Mouse (Mus musculus): ENCODE data around the gene Arhgap31.
"Not testable (repeated sequence)": the region's sequence is repeated elsewhere in the genome, so short reads cannot be mapped to it uniquely, and the experiment has no call there.

The Arhgap31 gene

DNA sequence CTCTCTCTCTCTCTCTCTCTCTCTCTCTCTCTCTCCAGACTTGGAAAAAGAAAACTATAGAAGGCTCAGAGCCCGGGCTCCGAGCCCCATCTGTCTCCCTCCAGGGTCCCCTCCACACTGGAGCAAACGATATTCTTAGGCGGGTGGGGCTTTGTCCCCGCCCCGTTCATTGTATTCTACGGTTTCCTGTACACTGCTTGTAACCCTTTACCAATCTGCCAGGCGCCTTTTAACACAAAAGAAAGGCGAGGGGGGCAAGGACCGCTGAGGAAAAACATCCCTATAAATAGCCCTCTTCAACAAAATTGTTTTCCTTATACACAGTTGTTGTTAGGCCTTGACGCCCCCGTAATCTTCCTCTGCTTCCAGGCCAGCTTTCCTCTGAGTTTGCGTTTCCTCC lies 11.9 kb upstream of the Arhgap31 start:
- no peak for DNase-seq

DNA sequence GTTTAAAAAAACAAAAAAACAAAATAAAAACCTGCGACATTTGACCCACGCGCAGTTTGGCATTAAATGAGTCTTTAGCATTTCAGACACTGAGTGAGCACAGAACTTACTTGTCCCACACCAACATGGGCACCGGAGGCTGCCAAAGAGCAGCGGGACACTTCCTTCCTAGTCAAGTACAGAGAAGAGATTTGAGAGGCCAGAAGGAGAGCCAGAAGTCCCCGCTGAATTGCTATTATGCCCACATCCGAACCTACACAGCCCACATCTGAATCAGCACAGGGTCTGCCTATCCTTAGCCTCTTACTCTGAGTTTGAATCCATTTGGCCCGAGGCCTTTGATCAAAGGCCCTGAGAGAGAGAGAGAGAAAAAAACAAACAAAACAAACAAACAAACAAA lies 11.2 kb upstream of the Arhgap31 start:
- DNase-seq: peak; percentile 25

DNA sequence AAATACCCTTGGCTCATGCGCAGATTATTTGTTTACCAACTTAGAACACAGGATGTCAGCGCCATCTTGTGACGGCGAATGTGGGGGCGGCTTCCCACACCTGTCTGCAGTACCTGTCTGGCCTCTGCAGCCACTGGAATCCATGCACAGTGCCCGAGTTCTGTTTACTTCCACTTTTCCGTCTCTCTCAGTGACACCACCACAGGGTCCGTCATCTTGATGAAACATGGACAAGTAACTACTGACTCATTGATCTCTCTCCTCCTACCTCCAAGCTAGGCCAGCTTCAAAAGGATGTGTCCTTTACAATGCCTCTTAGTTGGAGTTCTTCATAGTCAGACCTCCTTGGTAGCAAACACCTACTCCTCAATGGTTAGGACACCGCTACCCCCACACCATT lies 8.3 kb upstream of the Arhgap31 start:
- DNase-seq: no peak

DNA sequence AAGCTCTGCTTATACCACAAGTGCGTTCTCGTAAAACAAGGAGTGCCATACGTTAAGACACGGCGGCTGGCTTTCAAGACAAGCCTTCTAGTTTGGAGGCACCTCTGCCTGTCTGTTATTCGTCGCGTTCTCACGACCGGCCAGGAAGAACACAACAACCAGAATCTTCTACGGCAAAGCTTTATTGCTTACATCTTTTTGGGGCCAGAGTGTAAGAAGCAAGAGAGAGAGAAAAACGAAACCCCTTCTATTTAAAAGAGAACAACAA lies 1.1 kb upstream of the Arhgap31 start:
- not testable (repeated sequence) for DNase-seq

DNA sequence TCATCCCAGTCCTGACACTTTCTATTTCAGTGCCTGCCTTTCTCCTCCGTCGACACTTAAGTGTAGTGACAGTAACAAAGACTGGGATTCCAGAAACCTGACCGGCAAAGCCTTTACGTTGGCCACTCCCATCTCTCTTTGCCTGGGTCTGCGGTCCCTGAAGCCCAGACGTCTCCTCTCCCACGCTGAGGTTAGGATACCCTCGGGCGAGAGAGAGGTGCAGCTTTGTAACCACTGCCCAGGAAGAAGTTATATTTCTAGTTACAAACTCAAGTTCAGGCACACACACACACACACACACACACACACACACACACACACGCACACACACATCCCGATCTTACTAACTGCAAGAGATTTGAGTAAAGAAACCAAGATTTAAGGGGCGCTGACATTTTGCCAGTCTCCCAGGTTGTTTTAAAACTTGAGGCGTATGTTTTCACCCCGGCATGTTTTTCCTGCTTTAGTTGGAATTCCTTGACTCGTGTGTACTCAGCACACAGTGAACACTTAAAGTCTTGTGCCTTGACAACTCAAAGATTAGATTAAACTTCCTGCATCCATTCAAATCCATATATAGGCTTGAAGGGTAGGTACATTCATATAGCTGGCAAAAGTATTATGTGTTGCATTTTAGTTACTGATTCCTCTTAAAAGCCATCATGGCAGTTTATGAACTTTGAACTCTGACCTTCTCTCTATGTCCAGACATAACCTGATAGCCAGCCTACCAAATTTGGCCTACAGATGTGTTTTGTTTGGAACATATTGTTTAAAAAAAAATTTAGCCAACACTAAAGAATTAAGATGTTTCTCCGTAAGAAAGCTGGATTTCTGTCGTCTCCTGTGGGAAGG lies 557 bp upstream of the Arhgap31 start:
- DNase-seq: no peak

DNA sequence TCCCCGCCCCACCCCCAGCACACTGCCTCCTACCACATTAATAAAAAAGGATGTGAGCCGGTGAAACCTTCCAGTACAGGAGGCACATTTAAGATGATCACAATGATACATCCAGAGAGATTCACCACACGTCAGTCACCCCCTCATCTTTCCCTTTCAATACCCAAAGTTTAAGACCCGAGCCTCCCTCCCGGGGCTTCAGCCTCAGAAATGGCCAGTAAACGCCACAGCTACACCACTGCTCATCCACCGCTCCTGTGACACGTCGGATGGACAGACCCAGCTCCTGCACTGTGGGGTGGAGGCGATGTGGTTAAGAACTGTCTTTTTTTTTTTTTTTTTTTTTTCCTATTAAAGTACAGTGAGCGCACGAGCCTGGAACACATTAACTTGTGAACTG lies 969 bp downstream of the Arhgap31 start:
- DNase-seq: no peak

DNA sequence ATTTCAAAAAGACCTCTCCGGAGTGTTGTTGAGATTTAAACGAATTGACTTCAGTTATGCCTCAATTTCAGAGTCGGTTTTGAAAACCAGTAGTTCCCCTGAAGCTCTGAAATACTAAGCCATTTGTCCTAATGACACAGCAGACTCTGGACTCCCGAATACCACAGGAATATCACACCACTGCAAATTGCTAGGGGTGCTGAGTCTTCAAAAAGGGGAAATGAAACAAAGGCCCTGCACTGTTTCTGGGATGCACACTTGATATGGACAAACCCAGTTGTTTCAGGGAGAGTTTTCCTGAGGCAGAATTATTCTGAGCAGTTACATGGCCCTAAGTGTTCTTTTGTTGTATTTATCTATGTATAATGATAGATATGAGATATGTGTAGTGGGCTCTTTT lies 1.8 kb downstream of the Arhgap31 start:
- no peak for DNase-seq

DNA sequence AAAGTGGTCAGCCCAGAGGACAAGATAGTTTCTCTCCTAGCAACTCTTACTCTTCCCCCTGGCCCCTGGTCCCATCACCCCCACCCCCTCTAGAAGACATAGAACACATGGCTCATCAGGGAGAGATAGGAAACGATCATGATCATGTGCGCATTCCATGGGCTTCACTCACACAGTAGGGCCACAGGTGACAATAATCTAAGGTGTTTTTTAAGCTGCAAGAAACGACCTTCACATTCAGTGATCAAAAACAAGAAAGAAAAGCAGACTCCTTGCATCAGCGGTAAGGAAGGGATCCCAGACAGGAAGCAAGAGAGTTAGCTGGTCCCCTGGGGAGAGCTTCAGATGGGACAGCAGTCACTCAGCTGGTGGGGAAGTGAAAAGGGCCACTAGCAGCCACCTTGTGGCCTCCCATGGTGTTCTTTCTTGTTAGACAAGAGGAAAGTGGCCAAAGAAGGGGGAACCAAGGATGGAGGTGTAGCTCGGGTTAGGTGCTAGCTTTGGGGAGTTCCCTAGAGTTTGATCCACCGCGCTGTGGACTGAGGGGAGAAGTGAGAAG lies 4.0 kb downstream of the Arhgap31 start:
- no peak for DNase-seq

DNA sequence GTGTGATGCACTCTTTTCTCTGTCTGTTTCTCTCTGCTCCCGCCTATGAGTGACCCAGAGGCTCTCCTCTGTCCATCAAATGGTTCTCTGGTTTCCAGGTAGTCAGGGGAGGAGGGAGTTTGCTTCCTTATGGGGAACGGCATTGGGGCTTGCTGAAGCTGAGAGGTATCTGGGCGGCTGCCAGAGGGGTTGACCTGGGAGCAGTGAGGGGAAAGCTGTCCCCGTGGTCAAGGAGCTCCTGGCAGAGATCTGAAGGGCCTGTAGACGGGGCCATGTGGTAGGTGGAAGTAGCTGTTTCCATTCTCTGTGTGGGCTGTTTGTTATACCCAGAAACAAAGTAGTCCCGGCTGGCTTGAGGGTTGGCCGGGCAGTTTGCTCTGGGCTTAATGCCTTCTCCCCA lies 6.3 kb downstream of the Arhgap31 start:
- no peak for DNase-seq

DNA sequence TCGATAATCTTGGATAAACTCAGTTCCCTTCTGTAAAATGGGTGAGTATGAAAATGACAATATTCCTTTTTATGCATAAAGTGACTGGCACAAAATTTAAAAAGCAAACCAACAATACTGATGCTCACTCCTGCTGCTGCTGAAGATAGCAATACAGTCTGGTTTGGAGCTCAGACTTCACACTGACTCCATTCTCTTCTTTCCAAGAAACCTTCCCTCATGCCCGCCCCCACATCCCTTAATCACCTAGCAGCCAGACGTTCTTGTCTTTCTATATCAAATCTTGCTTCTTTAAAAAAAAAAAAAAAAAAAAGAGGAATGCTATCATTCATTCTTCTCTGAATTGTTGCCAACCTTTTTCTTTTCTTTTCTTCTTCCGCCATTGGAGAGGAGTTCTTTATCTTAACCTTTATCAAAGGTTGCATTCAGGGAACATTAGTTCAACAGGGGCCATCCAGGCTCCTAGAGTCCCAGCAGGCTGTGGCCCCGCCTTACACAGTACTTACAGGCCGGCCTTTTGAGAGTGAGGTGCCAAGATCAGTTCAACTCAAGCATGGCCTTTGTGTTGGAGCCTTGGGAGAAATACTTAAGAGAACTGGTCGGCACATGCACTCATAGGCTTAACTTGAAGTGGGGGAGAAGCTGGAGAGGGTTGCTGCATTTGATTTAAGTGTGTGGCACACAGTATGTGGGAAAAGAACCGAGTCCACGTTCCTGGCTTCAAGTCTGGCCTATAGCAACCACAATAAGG lies 7.4 kb downstream of the Arhgap31 start:
- DNase-seq: no peak

DNA sequence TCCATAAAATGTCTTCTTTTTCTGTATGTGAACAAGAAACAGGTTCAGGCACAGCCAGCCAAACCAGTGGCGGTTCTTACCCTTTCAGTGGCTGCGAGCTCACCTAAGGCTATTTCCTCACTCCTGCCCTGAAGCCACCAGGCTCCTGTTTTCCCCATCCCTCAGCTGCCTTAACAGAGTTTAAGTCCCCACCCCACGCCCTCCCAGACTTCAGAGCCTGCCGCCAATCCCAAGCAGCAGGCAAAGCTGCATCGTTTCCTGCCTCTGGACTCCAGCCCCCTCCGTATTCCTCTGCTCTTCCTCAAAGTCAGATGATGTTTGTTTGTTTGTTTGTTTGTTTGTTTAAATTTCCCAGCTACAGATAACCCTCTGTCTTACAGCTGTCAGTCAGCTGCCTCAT lies 9.6 kb downstream of the Arhgap31 start:
- DNase-seq: no peak

DNA sequence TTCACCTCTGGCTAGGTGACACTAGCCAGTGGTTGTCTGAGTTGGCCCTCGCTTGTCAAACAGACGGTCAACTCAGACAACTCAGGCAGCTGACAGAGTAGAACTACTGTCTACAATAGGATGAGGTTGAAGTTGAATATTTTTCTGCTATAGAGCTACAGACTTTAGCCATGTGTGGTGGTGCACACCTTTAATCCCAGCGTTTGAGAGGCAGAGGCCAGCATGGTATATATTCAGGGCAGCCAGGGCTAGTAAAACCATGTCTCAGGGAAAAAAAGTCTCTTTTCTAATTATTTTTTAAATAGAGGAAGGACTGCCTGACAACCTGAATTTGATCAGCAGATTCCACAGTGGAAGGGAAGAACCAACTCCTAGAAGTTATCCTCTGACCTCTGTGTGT lies 10.8 kb downstream of the Arhgap31 start:
- DNase-seq: no peak

DNA sequence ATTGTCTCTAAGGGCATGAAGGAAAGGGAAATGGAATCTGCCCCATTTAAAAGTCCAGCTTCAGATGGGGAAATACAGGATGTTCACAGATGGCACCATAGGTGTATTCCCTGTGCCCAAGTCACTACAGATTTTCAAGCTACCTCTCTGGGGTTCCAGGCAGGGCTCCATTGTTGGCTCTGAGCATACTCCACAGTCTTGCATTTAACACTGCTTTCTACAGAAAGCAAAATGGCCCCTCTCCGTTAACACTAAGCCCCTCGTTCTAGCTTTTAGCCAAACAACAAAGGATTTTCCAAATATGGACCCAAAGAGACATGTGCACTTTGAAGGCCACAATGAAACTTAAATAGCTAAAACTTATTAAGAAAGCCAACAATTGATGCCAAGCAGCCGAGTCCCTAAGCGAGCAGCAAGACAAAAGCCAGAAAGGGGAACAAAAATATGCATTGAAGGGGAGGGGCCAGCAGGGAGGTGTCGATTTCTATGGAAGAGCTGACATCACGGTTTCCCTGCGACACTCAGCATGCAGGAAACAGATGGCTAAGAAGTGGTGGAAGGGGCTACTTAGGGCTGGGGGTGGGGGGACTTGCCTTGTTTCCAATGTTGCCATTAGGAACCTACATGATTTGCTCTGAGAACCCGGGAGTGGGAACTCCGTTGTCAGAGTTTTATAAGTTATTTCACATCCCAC lies 11.4 kb downstream of the Arhgap31 start:
- DNase-seq: no peak

DNA sequence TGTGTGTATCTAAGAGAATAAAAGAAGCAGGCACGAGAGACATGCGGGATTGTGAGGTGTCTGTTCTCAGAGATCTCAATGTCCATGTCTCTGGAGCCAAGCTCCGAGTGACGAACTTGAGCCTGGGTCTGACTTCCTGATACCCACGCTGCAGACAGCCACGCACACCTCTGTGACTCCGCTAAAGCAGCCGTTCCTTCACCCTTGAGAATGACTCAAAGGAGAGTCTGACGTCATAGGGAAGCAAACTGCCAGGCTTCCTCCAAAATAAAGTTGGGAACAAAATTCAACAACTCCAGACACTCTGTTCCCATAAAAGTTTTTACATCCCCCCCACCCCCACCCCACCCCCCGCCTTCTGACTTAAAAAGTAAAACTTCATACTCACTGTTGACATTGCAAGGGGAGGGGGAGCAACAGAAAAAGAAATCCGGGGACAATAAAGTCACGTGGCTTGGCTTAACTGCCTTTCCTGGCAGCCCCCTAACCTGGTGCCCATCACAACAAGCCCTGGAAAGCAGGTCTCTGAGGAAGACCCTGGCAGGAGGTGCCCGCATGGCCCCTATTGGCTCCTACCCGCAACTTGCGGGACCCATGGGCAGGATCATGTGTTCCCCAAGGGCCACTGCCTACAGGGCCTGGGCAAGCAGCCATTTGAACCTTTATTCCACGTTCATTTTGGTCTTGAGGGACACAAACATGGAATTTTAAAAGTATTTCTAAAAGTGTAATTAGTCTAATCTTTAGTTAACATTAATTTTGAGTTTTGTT lies 12.5 kb downstream of the Arhgap31 start:
- DNase-seq: no peak

DNA sequence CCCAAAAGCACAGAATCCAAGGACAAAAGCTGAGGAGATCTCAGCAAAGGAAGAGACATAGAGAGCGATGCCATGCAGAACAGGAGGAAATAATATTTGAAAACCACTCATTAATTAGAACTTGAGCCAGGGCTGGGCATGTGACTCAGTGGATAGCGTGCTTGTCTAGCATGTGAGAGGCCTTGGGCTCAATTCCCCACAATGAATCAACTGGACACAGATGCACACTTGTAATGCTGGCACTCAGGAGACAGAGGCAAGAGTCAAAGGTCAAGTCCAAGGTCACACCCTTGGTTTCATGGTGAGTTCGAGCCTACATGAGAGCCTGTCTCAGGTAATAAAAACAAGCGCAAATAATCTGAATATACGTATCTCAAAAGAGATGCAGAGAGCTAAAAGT lies 15.5 kb downstream of the Arhgap31 start:
- no peak for DNase-seq

DNA sequence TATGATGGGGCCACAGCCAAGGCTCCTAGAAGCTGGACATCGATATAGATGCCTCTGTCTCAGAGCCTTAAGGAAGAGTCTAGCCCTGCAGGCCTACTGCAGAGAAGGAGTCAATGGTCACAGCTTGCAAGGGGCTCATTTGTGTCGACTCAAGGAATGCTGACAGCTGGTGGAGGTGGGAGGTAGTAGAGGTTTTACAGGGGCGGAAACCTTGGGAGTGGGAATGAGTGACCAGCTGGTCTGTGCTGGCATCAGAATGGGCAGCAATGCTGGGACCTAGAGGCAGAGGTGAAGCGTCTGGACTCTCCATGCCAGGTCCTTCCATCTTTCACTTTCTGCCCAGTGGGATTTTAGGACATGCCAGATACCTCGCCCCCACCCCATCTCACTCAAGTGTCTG lies 17.5 kb downstream of the Arhgap31 start:
- DNase-seq: no peak

DNA sequence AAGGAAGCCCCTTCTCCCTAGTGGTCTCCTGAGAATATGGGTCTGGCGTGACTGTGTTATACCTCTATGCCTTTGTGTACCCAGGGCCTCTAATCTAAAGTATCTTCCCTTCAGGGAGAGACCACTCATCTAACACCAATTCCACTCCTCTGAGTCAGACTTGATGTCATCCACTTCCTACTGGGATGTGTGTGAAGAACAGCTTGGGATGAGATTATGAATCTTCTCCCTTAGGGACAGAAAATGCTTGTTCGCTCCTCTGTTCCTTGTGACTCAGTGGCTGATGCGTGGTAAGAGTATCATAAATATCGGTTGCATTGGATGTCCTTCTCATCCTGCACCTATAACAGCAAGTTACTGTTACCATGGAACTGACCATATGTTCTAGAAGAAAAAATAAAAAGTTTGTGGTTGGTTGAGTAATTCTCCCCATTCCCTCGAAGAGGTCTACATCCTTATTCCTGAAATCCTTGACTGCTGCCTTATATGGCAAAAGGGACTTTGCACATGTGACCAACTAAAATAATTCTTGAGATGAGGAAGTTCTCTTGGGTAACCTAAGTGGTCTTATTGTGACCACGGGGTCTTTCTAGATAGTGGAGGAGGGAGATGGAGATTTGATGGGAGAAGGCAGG lies 18.1 kb downstream of the Arhgap31 start:
- DNase-seq: no peak

DNA sequence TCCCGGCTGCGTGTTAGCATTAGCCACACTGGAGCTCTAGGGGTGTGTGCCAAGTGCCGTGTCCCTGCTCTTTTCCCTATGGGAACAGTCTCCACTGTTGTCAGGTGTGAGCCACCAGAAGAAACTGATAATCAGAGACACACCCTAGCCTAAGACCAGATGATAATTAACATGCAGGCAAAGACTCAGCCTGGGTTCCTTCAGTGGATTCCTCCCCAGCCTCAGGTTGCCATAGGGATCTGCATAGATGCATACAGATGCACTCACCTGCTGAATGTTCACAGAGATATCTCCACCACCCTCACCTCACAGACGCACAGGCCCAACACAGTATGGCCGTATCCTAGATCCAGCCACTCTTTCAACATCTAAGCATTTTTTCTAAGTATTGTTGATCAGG lies 22.6 kb downstream of the Arhgap31 start:
- no peak for DNase-seq

DNA sequence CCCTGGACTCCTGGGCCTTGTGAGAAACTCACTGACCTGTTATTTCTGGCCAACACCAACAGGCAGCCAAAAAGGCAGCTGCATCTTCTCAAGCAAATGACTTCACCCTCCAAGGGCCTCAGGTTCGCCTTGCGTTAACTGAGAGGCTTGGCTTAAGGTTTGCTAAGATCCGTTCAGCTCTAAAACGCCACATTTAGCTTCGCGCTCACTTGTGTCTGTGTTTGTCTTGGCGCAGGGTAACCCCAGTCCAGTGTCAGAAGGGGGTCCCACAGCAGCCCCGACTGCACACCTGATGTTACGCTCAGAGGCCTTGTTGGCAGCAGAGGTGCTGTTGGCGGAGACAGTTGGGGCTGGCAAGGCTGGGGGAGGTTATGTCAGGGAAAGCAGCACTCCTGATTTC lies 23.3 kb downstream of the Arhgap31 start:
- DNase-seq: no peak

DNA sequence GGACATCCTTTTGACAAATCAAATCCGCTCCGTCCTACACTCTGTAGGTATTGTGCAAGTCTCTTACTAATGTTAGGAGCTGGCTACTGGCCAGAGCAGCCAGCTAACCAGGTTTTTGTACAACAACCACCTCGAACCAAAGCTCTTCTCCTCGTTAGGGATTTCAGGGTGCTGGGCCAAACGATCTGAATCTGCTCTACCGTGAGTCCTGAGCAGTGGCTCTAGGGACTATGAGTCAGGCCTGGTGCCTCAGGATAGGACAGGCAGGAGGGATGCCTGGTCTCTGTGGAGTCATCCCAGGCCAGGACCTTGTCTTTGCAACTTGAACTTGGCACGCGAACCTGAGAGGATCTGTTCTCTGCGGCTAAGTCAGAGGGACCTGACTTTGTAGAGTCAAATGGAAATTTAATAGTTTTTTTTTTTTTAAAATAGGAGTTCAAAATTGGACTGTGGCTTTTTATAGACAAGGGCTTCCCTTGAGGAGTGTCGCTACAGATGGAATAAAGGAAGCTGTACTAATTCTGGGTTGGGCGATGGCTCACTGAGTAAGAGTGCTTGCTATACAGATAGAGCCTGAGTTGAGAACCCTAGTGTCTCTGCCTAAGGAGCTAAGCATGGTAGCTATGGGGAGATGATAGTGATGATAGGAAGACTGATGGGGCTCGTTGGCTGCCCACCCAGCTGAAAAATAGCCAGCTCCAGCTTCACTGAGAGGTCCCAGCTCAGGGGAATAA lies 24.4 kb downstream of the Arhgap31 start:
- DNase-seq: no peak

DNA sequence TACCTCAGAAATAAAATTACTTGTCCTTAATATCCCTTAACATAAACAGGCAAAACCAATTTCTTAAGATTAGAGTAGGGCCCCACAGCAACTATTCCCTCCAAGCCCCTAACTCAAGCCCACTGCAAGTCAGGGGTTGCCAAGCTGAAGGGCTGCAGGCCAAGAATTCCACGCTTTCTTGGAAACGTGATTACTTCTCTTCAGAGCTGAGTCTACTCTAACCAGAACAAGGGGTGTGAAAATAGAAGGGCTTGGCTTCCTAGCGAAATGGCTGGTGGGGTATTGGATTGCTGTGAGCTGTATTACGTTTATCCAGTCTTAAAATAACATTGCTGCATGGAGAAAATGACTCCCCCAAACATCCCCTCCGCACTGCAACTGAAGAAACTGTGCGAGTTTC lies 25.4 kb downstream of the Arhgap31 start:
- DNase-seq: no peak

DNA sequence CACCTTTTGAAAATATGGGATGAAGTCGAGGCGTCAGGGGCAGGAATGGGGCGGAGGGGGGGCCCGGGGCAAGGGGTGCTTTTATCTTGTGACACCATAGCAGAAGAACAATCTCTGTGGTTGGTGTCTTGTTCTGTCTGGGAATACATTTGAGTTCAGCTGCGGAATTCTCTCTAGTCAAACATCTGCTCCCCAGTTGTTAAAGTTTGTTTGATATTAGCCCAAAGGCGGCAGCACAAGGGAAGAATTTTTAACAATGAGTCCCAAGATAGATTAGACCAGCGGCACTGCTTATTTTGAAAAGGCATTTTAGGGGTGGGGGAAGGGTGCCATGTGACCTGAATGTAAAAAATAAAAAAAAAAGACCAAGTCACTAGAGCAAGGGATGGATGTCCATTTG lies 30.0 kb downstream of the Arhgap31 start:
- no peak for DNase-seq

All from cerebellum, adult 11-12 months (tissue).